Mouse (Mus musculus) gastrocnemius, postnatal 36 days (tissue): ENCODE measurements at regions not wholly inside any gene's neighbourhood (a gene's known extent, or its start where the extent isn't known, plus 50 kb on each side); places are given as distances from the start of the nearest gene placed in this dataset.

Source experiments
- DNase-seq, 2 experiments: peaks; one replicate each; pipeline ENCODE4 v3.0.0; 2022
- intact Hi-C: fragments of 180-260 bp; cut with DNase I; formaldehyde crosslinking; loops from one replicate; pipeline ENCODE4 v1.15.1; 2025

DNA sequence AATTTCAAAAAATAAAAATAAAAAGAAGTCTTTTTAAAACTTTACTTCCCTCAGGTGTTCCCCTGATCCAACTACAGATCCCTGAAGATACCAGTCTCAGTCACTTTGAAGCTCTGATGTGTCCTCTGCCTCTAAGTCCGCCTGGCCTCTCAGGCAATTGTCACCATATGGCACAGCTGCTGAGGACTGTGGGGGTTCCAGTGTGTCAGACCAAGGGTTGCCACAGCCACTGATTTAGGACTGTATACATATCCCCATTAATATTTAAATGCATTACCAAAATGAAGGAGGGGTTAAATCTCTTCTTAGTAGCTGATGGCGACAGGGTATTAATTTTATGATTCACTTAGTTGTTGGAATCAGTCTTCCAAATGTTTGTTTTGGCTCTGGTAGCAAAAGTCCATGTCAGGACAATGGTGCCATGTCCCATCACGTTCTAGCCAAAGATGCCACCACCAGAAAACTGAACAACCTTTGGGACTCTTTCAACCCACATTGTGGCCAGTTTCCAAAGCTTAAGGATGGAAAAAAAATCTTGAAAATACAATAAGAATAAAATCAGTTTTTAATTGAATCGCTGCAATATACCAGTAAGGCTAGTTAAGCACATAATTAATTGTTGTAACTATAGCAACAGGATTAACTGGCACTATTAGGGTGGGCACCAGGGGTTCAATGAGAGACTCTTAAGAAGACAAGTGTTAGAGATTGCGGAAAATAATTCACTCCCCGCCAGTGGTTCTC lies 62.5 kb downstream of the Arrdc4 start:
- intact Hi-C loops, result no loop called here
- DNase-seq, result no peak

GRCm38 (mm10) chr7:68682929-68683643 lies 66.0 kb downstream of the Arrdc4 start:
- no peak for DNase-seq
- intact Hi-C loops, result no loop called here

- DNase-seq, result peak in 1 of 2 experiments; percentile 20
- intact Hi-C loops, result no loop called here
Measured at GRCm38 (mm10) chr7:68682318-68682728, 66.7 kb downstream of the Arrdc4 start.

GRCm38 (mm10) chr7:68679770-68680169 lies 69.3 kb downstream of the Arrdc4 start:
- DNase-seq, result no peak
- intact Hi-C loops, result no loop called here

DNA sequence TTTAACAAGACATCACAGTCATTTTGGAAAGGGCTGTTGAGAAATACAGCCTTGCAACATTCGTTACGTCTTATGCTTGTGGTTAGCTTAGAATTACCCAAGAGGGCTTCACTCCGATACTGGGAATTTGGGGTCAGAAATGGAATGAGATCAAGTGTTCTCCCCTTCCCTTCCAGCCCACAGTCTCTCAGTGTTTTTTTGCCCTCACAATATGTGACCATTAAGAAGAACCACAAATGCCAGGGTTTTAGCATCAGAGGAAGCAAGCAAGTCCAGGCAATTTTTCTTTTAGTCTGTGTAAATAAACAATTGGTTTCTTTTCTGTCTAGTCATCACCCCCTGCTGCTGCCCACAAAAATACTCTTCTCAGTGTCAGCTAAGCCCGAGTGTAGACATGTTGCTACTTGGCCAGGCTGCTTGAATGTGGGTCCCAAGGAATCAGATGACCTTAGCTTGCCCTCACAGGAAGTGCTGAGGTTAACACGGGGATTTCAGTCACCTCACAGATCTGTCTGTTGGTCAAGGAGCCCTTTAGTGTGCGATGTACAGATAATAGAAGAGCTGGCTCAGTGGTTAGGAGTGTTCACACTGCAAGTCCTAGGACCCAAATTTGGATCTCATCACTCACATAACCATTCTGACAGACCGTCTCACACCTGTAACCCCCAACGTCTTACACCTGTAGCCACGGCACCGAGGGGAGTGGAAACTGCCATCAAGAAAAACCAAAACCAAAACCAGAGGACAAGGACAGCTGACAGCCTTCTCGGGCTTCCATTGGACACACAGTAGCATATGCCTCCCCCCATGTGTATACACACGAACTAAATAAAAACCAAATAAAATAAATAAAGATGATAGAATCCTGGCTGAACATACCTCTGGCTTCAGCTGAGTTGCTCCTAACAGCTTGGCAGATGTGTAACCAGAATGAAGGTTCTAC lies 81.0 kb downstream of the Arrdc4 start:
- intact Hi-C loops, result no loop called here
- no peak for DNase-seq

DNA sequence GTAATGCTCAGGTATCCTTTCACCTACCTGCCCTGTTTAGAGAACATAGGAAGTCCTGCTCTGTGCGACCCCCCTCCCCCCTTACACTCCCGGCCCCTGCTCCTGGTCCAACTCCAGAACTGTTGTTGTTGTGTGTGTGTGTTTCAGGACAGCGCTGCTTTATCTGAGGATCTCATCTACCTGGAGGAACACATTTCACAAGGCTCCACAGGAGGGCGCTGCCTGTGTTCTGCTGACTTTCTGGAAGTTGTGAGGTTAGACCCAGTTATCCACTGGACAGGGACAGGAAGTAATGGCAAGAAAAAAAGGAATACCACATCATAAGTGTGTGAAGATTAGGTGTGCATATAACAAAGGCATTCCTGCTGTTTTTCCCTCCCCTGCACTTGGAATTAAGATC lies 81.8 kb downstream of the Arrdc4 start:
- DNase-seq, result no peak
- intact Hi-C loops, result no loop called here

DNA sequence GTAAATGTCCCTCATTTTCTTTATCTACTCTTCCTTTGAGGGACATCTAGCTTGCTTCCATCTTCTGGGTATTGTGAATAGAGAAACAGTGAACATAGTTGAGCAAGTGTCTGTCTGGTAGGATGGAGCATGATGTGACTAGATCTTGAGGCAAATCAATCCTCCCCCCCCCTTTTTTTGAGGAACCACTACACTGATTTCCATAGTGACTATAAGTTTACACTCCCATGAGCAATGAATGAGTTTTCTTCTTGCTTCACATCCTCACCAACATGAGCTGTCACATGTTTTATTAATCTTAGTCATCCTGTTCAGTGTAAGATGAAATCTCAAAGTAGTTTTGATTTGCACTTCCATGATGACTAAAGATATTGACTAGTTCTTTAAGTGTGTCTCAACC lies 92.7 kb downstream of the Arrdc4 start:
- DNase-seq, result no peak
- intact Hi-C loops, result no loop called here

- intact Hi-C loops, result loop anchor here (5.0 kb wide), 1 partner anchor 169 kb away; no protein-coding TSS in a partner anchor
- DNase-seq, result no peak
Measured at GRCm38 (mm10) chr7:68653534-68653933, 95.5 kb downstream of the Arrdc4 start.

DNA sequence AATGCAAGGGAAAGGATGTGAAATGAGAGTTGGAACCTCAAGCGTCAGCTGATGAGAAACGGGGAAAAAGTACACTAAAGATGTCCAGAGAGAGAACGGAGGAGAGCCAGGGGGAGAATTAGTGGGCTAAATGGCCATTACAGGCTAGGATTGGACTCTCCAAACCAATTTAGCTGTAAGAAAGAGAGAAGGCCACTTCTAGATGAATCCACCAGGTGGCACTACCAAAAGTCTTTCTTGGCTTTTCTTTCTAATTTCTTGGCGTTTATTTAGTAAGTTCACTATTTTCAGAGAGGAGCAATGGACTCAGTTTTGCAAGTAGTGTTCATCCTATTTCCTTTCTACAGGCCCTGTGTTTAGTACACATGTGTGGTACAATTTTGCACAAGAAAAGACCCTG lies 97.6 kb downstream of the Arrdc4 start:
- no peak for DNase-seq
- intact Hi-C loops, result loop anchor here (5.0 kb wide), 1 partner anchor 171 kb away; no protein-coding TSS in a partner anchor

DNA sequence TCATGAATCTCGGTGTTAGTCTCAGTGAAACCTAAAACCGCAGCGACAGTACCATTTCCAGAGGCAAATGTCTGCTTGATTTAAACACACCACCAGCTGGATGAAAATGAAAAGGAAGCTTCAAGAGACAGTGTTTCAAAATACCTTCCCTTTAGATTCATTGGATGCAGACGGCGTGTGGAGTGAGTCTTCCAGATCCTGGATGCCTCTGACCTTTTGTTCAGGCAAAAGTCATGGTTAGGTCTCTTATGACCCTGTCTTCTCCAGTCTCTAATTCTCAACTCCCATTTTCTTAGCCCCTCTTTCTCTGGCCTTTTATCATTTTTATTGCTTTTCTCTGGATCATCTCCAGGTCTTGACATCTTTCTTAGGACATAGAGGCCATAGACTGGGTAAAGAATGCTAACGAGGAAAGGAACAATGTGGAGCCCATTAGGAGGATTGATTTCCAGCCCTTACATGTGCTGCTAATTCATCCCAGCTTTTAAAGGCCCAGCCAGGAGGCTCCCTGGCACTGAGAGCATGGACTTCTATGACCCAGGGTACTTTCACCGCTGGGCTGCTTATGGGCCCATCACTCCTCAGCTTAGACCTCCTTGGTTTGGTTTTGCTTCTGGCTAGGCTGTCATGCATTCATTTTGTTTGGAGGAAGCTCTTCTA lies 111.4 kb downstream of the Arrdc4 start:
- intact Hi-C loops, result no loop called here
- DNase-seq, result no peak

- intact Hi-C loops, result no loop called here
- no peak for DNase-seq
Measured at GRCm38 (mm10) chr7:68621080-68621479, 128.0 kb downstream of the Arrdc4 start.

DNA sequence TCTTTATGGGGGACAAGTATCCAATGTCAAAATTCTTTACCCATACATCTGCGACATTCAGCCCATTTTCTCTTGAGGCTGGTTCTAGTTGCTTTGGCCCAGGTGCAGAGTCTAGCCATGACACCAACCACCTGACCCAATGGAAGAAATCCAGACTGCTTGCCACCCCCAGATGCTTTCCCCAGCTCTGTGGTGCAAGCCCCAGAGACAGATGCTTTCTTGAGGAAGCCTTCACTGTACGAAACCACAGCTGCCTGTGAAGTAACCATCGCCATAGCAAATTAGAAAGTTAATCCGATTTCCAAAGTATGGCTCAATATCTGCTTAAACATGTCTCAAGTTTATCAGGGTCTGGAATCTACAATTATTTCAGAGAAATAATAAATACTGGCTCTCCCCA lies 138.5 kb downstream of the Arrdc4 start:
- intact Hi-C loops, result no loop called here
- DNase-seq, result no peak

DNA sequence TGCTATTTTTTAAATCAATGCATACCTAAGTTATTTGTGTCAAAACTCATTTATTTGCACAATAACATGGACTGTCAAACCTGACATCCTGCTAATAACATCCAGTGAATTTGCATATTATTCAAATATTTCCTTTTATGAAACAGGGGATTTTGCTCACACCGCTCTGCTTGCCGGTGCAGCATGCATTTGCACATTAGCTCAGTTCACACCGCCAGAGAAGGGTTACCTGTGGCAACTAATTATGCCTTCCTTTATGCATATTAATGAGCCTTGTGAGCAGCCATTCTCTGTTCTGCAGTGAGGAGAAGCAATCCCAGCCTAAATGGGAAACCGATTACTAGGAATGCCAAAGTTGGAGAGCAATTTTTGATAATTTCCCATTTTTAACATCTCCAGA lies 141.9 kb downstream of the Arrdc4 start:
- no peak for DNase-seq
- intact Hi-C loops, result no loop called here

- intact Hi-C loops, result no loop called here
- DNase-seq, result no peak
Measured at GRCm38 (mm10) chr7:68606278-68606677, 142.8 kb downstream of the Arrdc4 start.

- intact Hi-C loops, result no loop called here
- no peak for DNase-seq
Measured at GRCm38 (mm10) chr7:68603711-68604110, 145.3 kb downstream of the Arrdc4 start.

- DNase-seq, result no peak
- intact Hi-C loops, result no loop called here
Measured at GRCm38 (mm10) chr7:68602003-68602402, 147.0 kb downstream of the Arrdc4 start.

- intact Hi-C loops, result no loop called here
- DNase-seq, result no peak
Measured at GRCm38 (mm10) chr7:68594017-68594386, 155.0 kb downstream of the Arrdc4 start.

DNA sequence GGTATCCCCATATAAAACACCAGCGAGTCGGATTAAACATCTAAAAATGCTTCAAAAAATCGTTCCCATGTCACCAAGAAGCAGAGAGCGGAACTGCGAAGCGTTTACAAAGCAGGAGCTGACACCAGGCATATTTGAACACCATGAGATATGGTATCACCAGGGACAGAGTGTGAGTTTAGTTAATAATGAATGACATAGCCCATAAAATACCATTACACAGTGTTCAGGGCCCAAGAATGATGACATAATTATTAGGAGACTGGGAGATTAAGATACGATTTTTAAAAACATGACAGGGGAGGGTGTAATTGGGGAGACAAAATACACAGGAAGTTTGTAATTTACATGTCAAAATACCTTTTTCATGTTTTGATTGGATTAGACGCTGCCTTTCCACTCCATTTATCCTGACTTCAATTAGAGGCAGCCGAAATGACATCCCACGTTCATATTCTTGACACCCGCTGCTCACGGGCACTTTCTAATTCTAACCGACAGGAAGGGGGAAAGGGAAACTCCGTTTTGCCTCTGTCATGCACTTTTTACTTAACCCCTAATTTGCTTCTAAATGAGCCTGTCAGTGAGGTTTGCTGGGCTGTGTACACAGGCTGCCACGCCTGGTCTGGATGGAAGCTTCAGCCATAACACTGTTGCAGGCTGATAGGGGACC lies 155.6 kb downstream of the Arrdc4 start:
- no peak for DNase-seq
- intact Hi-C loops, result no loop called here

- intact Hi-C loops, result no loop called here
Measured at GRCm38 (mm10) chr7:68582540-68583325, 166.3 kb downstream of the Arrdc4 start.

More at GRCm38 (mm10) chr7:68582540-68583325, 166.3 kb downstream of the Arrdc4 start:
- DNase-seq, result no peak
